ENCODE assay signal across 8 mouse cellular contexts in genomic region chr5:130163670-130164069, GRCm38 (mm10). TPM values are rescaled to one million over a fixed set of nuclear protein-coding genes. Genes with fewer than 3 reads are reported as not detected.
A peak's percentile ranks its signal among the peaks of the same experiment; 100 is the strongest.
DNase-seq lines count a peak whose midpoint lies in the region; ATAC-seq and TF ChIP-seq lines count a peak whose summit lies in the region.

No protein-coding gene starts in this region.

- no peak overlapping the region for H3K4me2 ChIP-seq in neural tube, embryonic 15.5 days
- H3K4me2 ChIP-seq in liver, embryonic 14.5 days (ENCODE audit: low read depth): no peak overlapping the region

- H3K9me3 ChIP-seq in neural tube, embryonic 15.5 days (replicated peaks): no peaks in the 10 kb centered on the region
- no peaks in the 10 kb centered on the region for H3K9me3 ChIP-seq in liver, embryonic 14.5 days (ENCODE audit: control insufficient read depth, low read length)

- H3K4me3 ChIP-seq in neural tube, embryonic 15.5 days (replicated peaks): no peak overlapping the region
- no peak overlapping the region for H3K4me3 ChIP-seq in liver, embryonic 14.5 days (ENCODE audit: insufficient read depth in 1 of 2, low read depth in 2 of 2, low read length in 2 of 2)

- DNase-seq in neural tube, embryonic 10.5 days (ENCODE audit: extremely low spot score, low spot score): peak; percentile 62
- peak; percentile 58 for DNase-seq in cerebellum, adult 11-12 months
- peak; percentile 60 to 65 for DNase-seq in gastrocnemius, adult 8-10 months (ENCODE audit: low spot score in 2 of 2)
- DNase-seq in kidney, postnatal 25 days: peak; percentile 83 to 93
- peak; percentile 62 to 70 (median 69) for DNase-seq in liver, embryonic 14.5 days (ENCODE audit: low read depth in 3 of 3, low spot score in 3 of 3)
- DNase-seq in right cerebral cortex, adult 18-20 months: peak; percentile 73
- peak; percentile 62 to 72 for DNase-seq in thymus, postnatal 36 days

- no peak for ATAC-seq in neural tube, embryonic 15.5 days (ENCODE audit: low FRiP score)
- ATAC-seq in liver, embryonic 14.5 days (ENCODE audit: insufficient read depth): peak; percentile 64

- H3K27ac ChIP-seq in neural tube, embryonic 15.5 days (replicated peaks): no peak overlapping the region
- H3K27ac ChIP-seq in liver, embryonic 14.5 days: no peak overlapping the region

- no peak overlapping the region for H3K9ac ChIP-seq in neural tube, embryonic 15.5 days (replicated peaks)
- H3K9ac ChIP-seq in liver, embryonic 14.5 days (replicated peaks): no peak overlapping the region

- peak; percentile 94 for TF ChIP-seq CTCF in liver, embryonic 14.5 days (IDR thresholded peaks at IDR 0.05; ENCODE audit: low read depth)

- no peak for TF ChIP-seq EP300 in liver, embryonic 14.5 days (IDR thresholded peaks at IDR 0.05; ENCODE audit: low read depth)

- H3K27me3 ChIP-seq in neural tube, embryonic 15.5 days (replicated peaks): no peaks in the 10 kb centered on the region
- H3K27me3 ChIP-seq in liver, embryonic 14.5 days (ENCODE audit: control insufficient read depth, insufficient read depth, low read length): no peaks in the 10 kb centered on the region

- no peaks in the 10 kb centered on the region for H3K4me1 ChIP-seq in neural tube, embryonic 15.5 days
- peaks cover 8 to 15% of the 10 kb centered on the region in 2 experiments for H3K4me1 ChIP-seq in liver, embryonic 14.5 days (replicated peaks; ENCODE audit: control insufficient read depth in 2 of 2, insufficient read depth in 2 of 2, low read length in 1 of 2)

- H3K36me3 ChIP-seq in neural tube, embryonic 15.5 days: no peaks in the 10 kb centered on the region
- H3K36me3 ChIP-seq in liver, embryonic 14.5 days (replicated peaks; ENCODE audit: control insufficient read depth, insufficient read depth, low read depth): no peaks in the 10 kb centered on the region

- 5% methylated on average over 7 of the region's 7 CpGs for WGBS in neural tube, embryonic 15.5 days
- 2% methylated on average over 7 of the region's 7 CpGs for WGBS in liver, embryonic 14.5 days (ENCODE audit: insufficient replicate concordance)

RNA-seq across cellular contexts. Expression of gene Rabgef1, which starts 7.9 kb away (rescaled TPM):
- polyA plus RNA-seq in neural tube, embryonic 15.5 days (2015; fragmentation: Nextera tagmentation; extraction: Ambion mirVana): 38.9 and 42.0 TPM in 2 replicates
- total RNA-seq in gastrocnemius, adult 8-10 months (2022): 100 to 1,000 TPM in 3 of 4 experiments, 10 to 100 TPM in 1; 94.6 to 134 (median 116) TPM
- 9.9 and 13.7 TPM in 2 replicates for polyA plus RNA-seq in liver, embryonic 14.5 days (2012; rRNA removed)
- 19.7 and 23.9 TPM in 2 replicates for polyA plus RNA-seq in liver, embryonic 14.5 days (2014; fragmentation: Nextera tagmentation; extraction: Ambion mirVana)

RNA-seq across cellular contexts. Expression of gene Kctd7, which starts 19.0 kb away (rescaled TPM):
- 14.9 and 16.4 TPM in 2 replicates for polyA plus RNA-seq in neural tube, embryonic 15.5 days (2015; fragmentation: Nextera tagmentation; extraction: Ambion mirVana)
- total RNA-seq in gastrocnemius, adult 8-10 months (2022): 1 to 10 TPM; 2.0 to 4.1 (median 3.5) TPM
- 3.2 and 3.6 TPM in 2 replicates for polyA plus RNA-seq in liver, embryonic 14.5 days (2012; rRNA removed)
- 3.8 and 6.6 TPM in 2 replicates for polyA plus RNA-seq in liver, embryonic 14.5 days (2014; fragmentation: Nextera tagmentation; extraction: Ambion mirVana)

RNA-seq across cellular contexts. Expression of gene Tmem248, which starts 53.2 kb away (rescaled TPM):
- 24.7 and 27.5 TPM in 2 replicates for polyA plus RNA-seq in neural tube, embryonic 15.5 days (2015; fragmentation: Nextera tagmentation; extraction: Ambion mirVana)
- total RNA-seq in gastrocnemius, adult 8-10 months (2022): 10 to 100 TPM; 52.7 to 61.0 (median 55.8) TPM
- polyA plus RNA-seq in liver, embryonic 14.5 days (2012; rRNA removed): 12.5 and 14.1 TPM in 2 replicates
- 25.4 and 26.6 TPM in 2 replicates for polyA plus RNA-seq in liver, embryonic 14.5 days (2014; fragmentation: Nextera tagmentation; extraction: Ambion mirVana)
